Mouse (Mus musculus): ENCODE data around the gene Gm20388. TPM values are rescaled to one million over a fixed set of nuclear protein-coding genes. Genes with fewer than 3 reads are reported as not detected.

Gene Gm20388
- polyA plus RNA-seq, 1 experiment from 2014 or later: not detected

DNA sequence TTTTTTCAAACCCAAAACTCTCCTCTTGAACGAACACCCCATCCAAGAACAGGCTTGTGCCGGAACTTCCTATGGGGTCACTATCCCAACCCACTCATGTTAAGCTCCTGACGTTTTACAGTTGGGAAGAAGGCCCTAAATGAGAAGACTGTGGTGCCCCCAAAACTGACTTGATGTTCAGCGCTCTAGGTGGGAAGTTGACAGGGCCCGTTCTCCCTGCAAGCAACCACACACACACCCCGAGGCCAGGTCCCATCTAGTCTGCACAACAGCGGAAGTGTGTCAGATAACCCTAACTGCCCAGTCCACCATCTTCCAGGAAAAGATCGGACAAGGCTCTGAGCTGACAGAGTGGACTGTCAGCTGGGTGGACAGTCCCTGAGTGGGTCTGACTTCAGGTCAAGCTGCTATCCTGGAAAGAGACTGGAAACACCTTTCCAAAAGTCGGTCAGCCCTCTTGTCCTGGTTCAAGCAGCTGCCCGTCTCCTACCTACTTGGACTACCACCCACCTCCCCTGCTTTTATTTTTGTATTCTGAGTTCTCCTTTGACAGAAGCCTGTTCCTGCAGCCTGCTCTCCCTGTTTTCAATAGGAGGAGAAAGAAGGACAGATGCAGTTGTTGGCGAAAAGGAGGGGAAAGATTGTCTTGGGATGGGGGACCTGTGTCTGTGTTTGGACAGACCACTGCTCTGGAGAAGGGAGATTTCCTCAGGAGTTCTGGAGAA is 1161.9 kb downstream of the Gm20388 start:
- Histone ChIP-seq H3K4me3 (ENCODE audit: control insufficient read depth in 1 of 2, insufficient read depth in 1 of 2, low read depth in 1 of 2, low read length in 2 of 2) (no peak overlapping the region), H3K9ac (ENCODE audit: low read length) (no peak overlapping the region), H3K4me2 (ENCODE audit: low read length) (no peak overlapping the region), H3K4me1 (ENCODE audit: control insufficient read depth in 2 of 2, insufficient read depth in 2 of 2, low read length in 2 of 2) (peaks cover 3 to 7% of the 10 kb centered on the region in 2 experiments; a peak in 2 of 4 replicates), H3K27ac (replicated peaks in 1 of 2; ENCODE audit: control insufficient read depth in 1 of 2, insufficient read depth in 1 of 2, low read depth in 2 of 2, low read length in 2 of 2) (no peak overlapping the region), H3K27me3 (ENCODE audit: control insufficient read depth, insufficient read depth, low read length) (peaks cover 95% of the 10 kb centered on the region), H3K9me3 (ENCODE audit: control insufficient read depth, low read length) (no peaks in the 10 kb centered on the region), H3K36me3 (ENCODE audit: control insufficient read depth, insufficient read depth, low read length) (no peaks in the 10 kb centered on the region)
- ATAC-seq (ENCODE audit: insufficient number of reproducible peaks, insufficient read depth, low FRiP score, low read depth): no peak
- WGBS: 15% methylated on average over 11 of the region's 11 CpGs

DNA sequence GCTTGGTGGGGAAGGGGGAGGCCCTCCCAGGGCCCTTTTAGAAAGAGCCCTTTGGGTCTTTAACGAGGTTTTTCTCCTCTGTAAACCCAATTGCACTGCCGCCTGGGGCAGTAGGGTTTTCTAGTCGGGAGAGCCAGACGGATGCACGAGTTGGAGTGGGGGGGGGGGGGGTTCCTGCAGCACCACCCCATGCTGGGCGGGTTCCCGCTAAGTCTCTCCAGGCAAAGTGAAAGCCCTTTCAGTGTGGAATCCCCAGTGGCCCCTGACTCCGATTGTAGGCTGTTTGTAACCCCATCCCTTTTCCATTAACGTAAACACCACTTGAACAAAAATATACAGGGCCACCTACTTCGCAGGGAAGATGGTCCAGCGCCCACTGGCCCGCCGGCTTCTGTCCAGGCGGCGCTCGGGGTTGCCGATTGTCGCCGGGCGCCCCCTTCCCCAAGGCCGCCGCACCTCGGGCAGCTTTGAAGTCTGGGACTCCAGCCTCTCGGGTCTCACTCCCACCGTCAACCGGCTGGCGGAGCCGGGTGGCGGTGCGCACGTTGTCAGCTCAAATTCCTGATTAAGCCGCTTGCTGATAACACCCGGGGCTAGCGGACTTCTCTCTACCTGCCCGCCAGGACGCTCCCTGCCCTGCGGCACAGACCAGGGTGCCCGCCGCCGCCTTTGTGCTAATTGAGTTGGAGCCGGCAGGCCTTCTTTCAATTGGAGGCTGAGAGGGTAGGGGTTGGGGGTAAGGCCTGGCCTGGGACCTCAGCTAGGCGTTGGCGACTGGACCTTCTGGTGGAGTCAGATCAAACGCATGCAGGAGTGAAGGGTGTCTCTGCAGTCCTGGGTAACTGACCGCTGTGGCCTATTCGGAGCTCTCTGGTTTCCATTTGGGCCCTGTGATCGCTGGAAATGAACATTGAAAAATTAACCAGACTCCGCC is 1162.8 kb downstream of the Gm20388 start:
- Histone ChIP-seq H3K4me1 (ENCODE audit: control insufficient read depth in 2 of 2, insufficient read depth in 2 of 2, low read length in 2 of 2) (peaks cover 3 to 7% of the 10 kb centered on the region in 2 experiments; a peak in 2 of 4 replicates), H3K9me3 (ENCODE audit: control insufficient read depth, low read length) (no peaks in the 10 kb centered on the region), H3K4me3 (ENCODE audit: control insufficient read depth in 1 of 2, insufficient read depth in 1 of 2, low read depth in 1 of 2, low read length in 2 of 2) (peak overlapping the region; percentile 8 to 21; a peak in 3 of 4 replicates), H3K4me2 (ENCODE audit: low read length) (peak overlapping the region; percentile 34), H3K27ac (replicated peaks in 1 of 2; ENCODE audit: control insufficient read depth in 1 of 2, insufficient read depth in 1 of 2, low read depth in 2 of 2, low read length in 2 of 2) (no peak overlapping the region), H3K27me3 (ENCODE audit: control insufficient read depth, insufficient read depth, low read length) (peaks cover 99% of the 10 kb centered on the region), H3K9ac (ENCODE audit: low read length) (no peak overlapping the region), H3K36me3 (ENCODE audit: control insufficient read depth, insufficient read depth, low read length) (no peaks in the 10 kb centered on the region)
- WGBS: 1% methylated on average over 47 of the region's 48 CpGs
- ATAC-seq (ENCODE audit: insufficient number of reproducible peaks, insufficient read depth, low FRiP score, low read depth): no peak

- Histone ChIP-seq H3K4me1 (ENCODE audit: control insufficient read depth in 2 of 2, insufficient read depth in 2 of 2, low read length in 2 of 2) (peaks cover 3 to 7% of the 10 kb centered on the region in 2 experiments; a peak in 2 of 4 replicates), H3K9me3 (ENCODE audit: control insufficient read depth, low read length) (no peaks in the 10 kb centered on the region), H3K4me2 (ENCODE audit: low read length) (no peak overlapping the region), H3K9ac (ENCODE audit: low read length) (no peak overlapping the region), H3K4me3 (ENCODE audit: control insufficient read depth in 1 of 2, insufficient read depth in 1 of 2, low read depth in 1 of 2, low read length in 2 of 2) (no peak overlapping the region), H3K36me3 (ENCODE audit: control insufficient read depth, insufficient read depth, low read length) (no peaks in the 10 kb centered on the region), H3K27ac (replicated peaks in 1 of 2; ENCODE audit: control insufficient read depth in 1 of 2, insufficient read depth in 1 of 2, low read depth in 2 of 2, low read length in 2 of 2) (no peak overlapping the region), H3K27me3 (ENCODE audit: control insufficient read depth, insufficient read depth, low read length) (peaks cover 99% of the 10 kb centered on the region)
- WGBS: 5% methylated on average over 15 of the region's 15 CpGs
- no peak for ATAC-seq (ENCODE audit: insufficient number of reproducible peaks, insufficient read depth, low FRiP score, low read depth)
Observed at GRCm38 (mm10) chr8:121074108-121074847, 1163.6 kb downstream of the Gm20388 start.

DNA sequence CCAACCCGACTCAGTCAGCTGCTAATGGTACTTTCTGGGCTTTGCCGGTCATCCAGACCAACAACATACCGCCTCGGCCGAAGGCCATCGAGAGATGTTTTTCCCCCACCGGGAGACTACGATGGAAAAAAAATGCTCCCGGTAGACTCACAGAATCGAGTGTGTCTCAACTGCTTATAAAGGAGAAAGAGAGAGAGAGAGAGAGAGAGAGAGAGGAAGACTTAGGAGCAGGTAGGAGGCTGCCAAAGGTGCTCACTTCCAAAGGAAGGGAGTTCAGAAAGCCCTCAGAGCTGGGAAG is 1164.2 kb downstream of the Gm20388 start:
- Histone ChIP-seq H3K9ac (ENCODE audit: low read length) (no peak overlapping the region), H3K4me3 (ENCODE audit: control insufficient read depth in 1 of 2, insufficient read depth in 1 of 2, low read depth in 1 of 2, low read length in 2 of 2) (no peak overlapping the region), H3K4me2 (ENCODE audit: low read length) (no peak overlapping the region), H3K4me1 (ENCODE audit: control insufficient read depth in 2 of 2, insufficient read depth in 2 of 2, low read length in 2 of 2) (peaks cover 3 to 7% of the 10 kb centered on the region in 2 experiments; a peak in 2 of 4 replicates), H3K27me3 (ENCODE audit: control insufficient read depth, insufficient read depth, low read length) (peaks cover 99% of the 10 kb centered on the region), H3K36me3 (ENCODE audit: control insufficient read depth, insufficient read depth, low read length) (no peaks in the 10 kb centered on the region), H3K27ac (replicated peaks in 1 of 2; ENCODE audit: control insufficient read depth in 1 of 2, insufficient read depth in 1 of 2, low read depth in 2 of 2, low read length in 2 of 2) (no peak overlapping the region), H3K9me3 (ENCODE audit: control insufficient read depth, low read length) (no peaks in the 10 kb centered on the region)
- 2% methylated on average over 10 of the region's 10 CpGs for WGBS
- no peak for ATAC-seq (ENCODE audit: insufficient number of reproducible peaks, insufficient read depth, low FRiP score, low read depth)

DNA sequence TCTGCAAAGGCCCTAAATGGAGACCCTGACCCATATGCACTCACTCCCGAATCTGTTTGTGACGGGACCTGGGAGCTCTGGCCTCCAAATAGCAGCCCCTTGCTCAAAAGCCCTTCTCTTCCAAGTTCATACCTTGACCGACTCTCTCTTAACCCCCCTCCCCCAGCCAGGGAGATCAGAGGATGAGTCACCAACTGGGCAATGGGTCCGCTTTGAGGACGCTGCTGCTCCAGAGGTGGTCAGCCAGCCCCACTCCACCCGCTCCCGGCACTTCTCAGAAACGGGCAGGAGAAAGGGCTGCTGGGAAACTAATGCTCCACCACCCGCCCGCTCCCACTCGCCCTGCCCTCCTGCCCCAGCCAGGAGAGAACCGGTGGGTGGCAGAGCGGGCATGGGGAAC is 1165.3 kb downstream of the Gm20388 start:
- no peaks in the 10 kb centered on the region for H3K9me3 ChIP-seq (ENCODE audit: control insufficient read depth, low read length)
- H3K27ac ChIP-seq (replicated peaks in 1 of 2; ENCODE audit: control insufficient read depth in 1 of 2, insufficient read depth in 1 of 2, low read depth in 2 of 2, low read length in 2 of 2): no peak overlapping the region
- peaks cover 3 to 7% of the 10 kb centered on the region in 2 experiments; a peak in 2 of 4 replicates for H3K4me1 ChIP-seq (ENCODE audit: control insufficient read depth in 2 of 2, insufficient read depth in 2 of 2, low read length in 2 of 2)
- H3K36me3 ChIP-seq (ENCODE audit: control insufficient read depth, insufficient read depth, low read length): no peaks in the 10 kb centered on the region
- H3K27me3 ChIP-seq (ENCODE audit: control insufficient read depth, insufficient read depth, low read length): peaks cover 99% of the 10 kb centered on the region
- WGBS: 3% methylated on average over 13 of the region's 13 CpGs
- H3K4me2 ChIP-seq (ENCODE audit: low read length): no peak overlapping the region
- no peak for ATAC-seq (ENCODE audit: insufficient number of reproducible peaks, insufficient read depth, low FRiP score, low read depth)
- H3K9ac ChIP-seq (ENCODE audit: low read length): no peak overlapping the region
- no peak overlapping the region for H3K4me3 ChIP-seq (ENCODE audit: control insufficient read depth in 1 of 2, insufficient read depth in 1 of 2, low read depth in 1 of 2, low read length in 2 of 2)

DNA sequence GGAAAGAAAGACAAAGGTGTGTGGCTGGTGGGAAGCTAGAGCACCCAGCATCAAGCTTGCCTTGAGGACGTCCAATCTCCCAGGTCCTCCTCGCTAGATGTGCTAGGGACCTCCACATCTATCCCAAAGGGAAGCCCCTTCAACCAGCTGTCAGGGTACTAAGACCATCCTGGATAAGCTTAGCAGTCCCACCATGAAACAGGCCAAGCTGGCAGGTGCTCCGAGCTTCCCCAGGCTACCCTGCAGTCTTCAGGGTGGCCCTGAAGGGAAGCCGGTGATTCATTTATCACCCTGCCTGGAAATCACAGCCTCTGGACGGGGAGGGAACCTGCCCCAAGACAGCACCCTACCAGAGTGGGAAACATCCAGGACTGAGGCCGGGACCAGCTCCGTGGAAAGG is 1165.9 kb downstream of the Gm20388 start:
- ATAC-seq (ENCODE audit: insufficient number of reproducible peaks, insufficient read depth, low FRiP score, low read depth): no peak
- no peak overlapping the region for H3K4me2 ChIP-seq (ENCODE audit: low read length)

DNA sequence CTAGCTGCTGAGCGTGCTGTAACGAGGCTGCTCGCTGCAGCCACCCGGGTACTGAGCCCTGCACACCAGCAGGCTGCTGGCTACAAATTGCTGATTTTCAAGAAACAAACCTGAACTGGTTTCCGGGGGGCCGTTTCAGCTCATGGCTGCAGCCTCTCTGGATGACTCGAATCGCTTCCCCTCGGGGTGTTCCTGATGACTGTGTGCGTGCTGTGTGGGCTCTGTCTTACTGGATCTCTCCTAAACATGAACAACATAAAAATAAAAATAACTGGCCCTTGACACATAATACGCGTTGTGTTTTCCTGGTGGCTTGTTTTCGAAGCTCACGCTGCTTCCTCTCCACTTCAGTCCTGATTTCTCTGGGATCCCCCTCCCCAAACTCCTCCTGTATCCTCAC is 1168.1 kb downstream of the Gm20388 start:
- no peak overlapping the region for H3K4me2 ChIP-seq (ENCODE audit: low read length)
- H3K9me3 ChIP-seq (ENCODE audit: control insufficient read depth, low read length): no peaks in the 10 kb centered on the region
- 5% methylated on average over 14 of the region's 14 CpGs for WGBS
- H3K4me1 ChIP-seq (ENCODE audit: control insufficient read depth in 2 of 2, insufficient read depth in 2 of 2, low read length in 2 of 2): peaks cover 0 to 7% of the 10 kb centered on the region in 2 experiments; a peak in 3 of 4 replicates
- H3K9ac ChIP-seq (ENCODE audit: low read length): no peak overlapping the region
- H3K4me3 ChIP-seq (ENCODE audit: control insufficient read depth in 1 of 2, insufficient read depth in 1 of 2, low read depth in 1 of 2, low read length in 2 of 2): no peak overlapping the region
- no peak for ATAC-seq (ENCODE audit: insufficient number of reproducible peaks, insufficient read depth, low FRiP score, low read depth)
- H3K36me3 ChIP-seq (ENCODE audit: control insufficient read depth, insufficient read depth, low read length): no peaks in the 10 kb centered on the region
- no peak overlapping the region for H3K27ac ChIP-seq (replicated peaks in 1 of 2; ENCODE audit: control insufficient read depth in 1 of 2, insufficient read depth in 1 of 2, low read depth in 2 of 2, low read length in 2 of 2)
- peaks cover 99% of the 10 kb centered on the region for H3K27me3 ChIP-seq (ENCODE audit: control insufficient read depth, insufficient read depth, low read length)

More for the DNA sequence above, 1165.9 kb downstream of the Gm20388 start:
- Histone ChIP-seq H3K4me1 (ENCODE audit: control insufficient read depth in 2 of 2, insufficient read depth in 2 of 2, low read length in 2 of 2) (peaks cover 0 to 7% of the 10 kb centered on the region in 2 experiments; a peak in 2 of 4 replicates), H3K9me3 (ENCODE audit: control insufficient read depth, low read length) (no peaks in the 10 kb centered on the region), H3K27me3 (ENCODE audit: control insufficient read depth, insufficient read depth, low read length) (peaks cover 99% of the 10 kb centered on the region), H3K4me3 (ENCODE audit: control insufficient read depth in 1 of 2, insufficient read depth in 1 of 2, low read depth in 1 of 2, low read length in 2 of 2) (no peak overlapping the region), H3K9ac (ENCODE audit: low read length) (no peak overlapping the region), H3K36me3 (ENCODE audit: control insufficient read depth, insufficient read depth, low read length) (no peaks in the 10 kb centered on the region), H3K27ac (replicated peaks in 1 of 2; ENCODE audit: control insufficient read depth in 1 of 2, insufficient read depth in 1 of 2, low read depth in 2 of 2, low read length in 2 of 2) (no peak overlapping the region)
- WGBS: 5% methylated on average over 7 of the region's 7 CpGs

All from heart, embryonic 14.5 days (tissue).